Mouse (Mus musculus) hindbrain, embryonic 11.5 days (tissue): Measurements from ENCODE around the gene Mrpl20. TPM values are rescaled to one million over a fixed set of nuclear protein-coding genes. Genes with fewer than 3 reads are reported as not detected.

Experiments used
- ATAC-seq: fragments of 200-750 bp; cut with Nextera tagmentation; 2 replicates; pipeline ENCODE4 v1.8.0; 2017; ENCODE audit warnings: mild to moderate bottlenecking, moderate TSS enrichment, moderate library complexity; ENCODE audit not compliant: low FRiP score
- DNase-seq: peaks from one replicate; pipeline ENCODE4 v3.0.0-alpha.2; 2015; ENCODE audit warnings: low spot score
- H3K27ac ChIP-seq: fragments of 300-500 bp; sonication (generic); 2 replicates; pipeline ENCODE4 v1.5.1; 2014; ENCODE audit warnings: mild to moderate bottlenecking, low read depth, low read length
- H3K27me3 ChIP-seq: fragments of 300-500 bp; sonication (generic); 2 replicates; pipeline ENCODE4 v1.6.1; 2014; ENCODE audit warnings: mild to moderate bottlenecking, low read length, moderate library complexity, mixed read lengths; ENCODE audit not compliant: control insufficient read depth, insufficient read depth
- H3K36me3 ChIP-seq: fragments of 300-500 bp; sonication (generic); 2 replicates; pipeline ENCODE4 v1.6.1; 2014; ENCODE audit warnings: mild to moderate bottlenecking, low read length, moderate library complexity, mixed read lengths; ENCODE audit not compliant: control insufficient read depth, insufficient read depth
- H3K4me1 ChIP-seq: fragments of 300-500 bp; sonication (generic); replicated peaks from 2 replicates; pipeline ENCODE4 v1.6.1; 2014; ENCODE audit warnings: low read length, mixed read lengths; ENCODE audit not compliant: control insufficient read depth, insufficient read depth
- H3K4me2 ChIP-seq: fragments of 300-500 bp; sonication (generic); replicated peaks from 2 replicates; pipeline ENCODE4 v1.6.1; 2014; ENCODE audit warnings: mild to moderate bottlenecking, low read depth, low read length
- H3K4me3 ChIP-seq: fragments of 300-500 bp; sonication (generic); 2 replicates; pipeline ENCODE4 v1.5.1; 2014; ENCODE audit warnings: low read depth, low read length
- H3K9ac ChIP-seq: fragments of 300-500 bp; sonication (generic); 2 replicates; pipeline ENCODE4 v1.6.1; 2014; ENCODE audit warnings: low read depth, low read length
- H3K9me3 ChIP-seq: fragments of 300-500 bp; sonication (generic); 2 replicates; pipeline ENCODE4 v1.6.1; 2016; ENCODE audit warnings: low read length; ENCODE audit not compliant: control insufficient read depth
- WGBS: fragments of 180-500 bp; shearing (Covaris S2); extraction: QIAGEN DNeasy Blood & Tissue Kit; methylation state at CpG from one replicate; pipeline ENCODE4 v1.1.7; 2014; 5-methylcytosine and 5-hydroxymethylcytosine counted together
- polyA plus RNA-seq: library from polyadenylated mRNA; unstranded; fragments of >200 nt; fragmentation: Nextera tagmentation; extraction: Ambion mirVana; gene quantifications from 2 replicates; pipeline ENCODE4 v1.2.1, GENCODE M21; 2014

The Mrpl20 gene
- polyA plus RNA-seq, 1 experiment from 2014 or later: 238 TPM

DNA sequence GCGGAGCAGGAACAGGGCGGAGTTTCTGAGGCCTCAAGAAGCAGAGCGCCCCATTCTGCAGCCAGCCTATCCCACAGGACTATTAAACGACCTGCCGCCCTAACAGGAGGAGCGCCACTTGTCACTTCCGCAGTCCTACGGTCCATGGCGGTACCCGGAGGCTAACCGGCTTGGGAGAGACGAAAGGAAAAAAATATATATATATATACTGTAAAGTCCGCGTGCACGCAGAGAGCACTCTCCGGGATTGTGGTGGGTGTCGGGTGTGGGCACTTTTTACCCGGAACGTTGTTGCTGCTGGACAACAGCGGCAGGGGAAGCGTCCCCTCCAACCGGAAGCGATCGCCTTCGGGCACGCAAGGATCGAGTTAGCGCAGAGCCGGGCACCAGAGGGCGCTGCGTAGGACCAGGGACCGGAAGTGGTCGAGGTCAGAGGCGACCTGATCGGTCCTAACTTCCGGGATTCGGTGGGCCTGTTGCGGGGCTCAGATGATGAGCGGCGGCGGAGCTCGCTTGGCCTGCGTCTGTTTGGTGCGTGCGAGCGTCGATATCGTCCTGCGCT lies 28.6 kb downstream of the Mrpl20 start, which contains the start of gene Aurkaip1:
Gene Aurkaip1 (plus strand): TSS at position 68 of the 562 bp plus-strand sequence.
- WGBS: under 1% methylated on average over 49 of the region's 49 CpGs
- ATAC-seq (peak; percentile 93), DNase-seq (peak; percentile 99)
- Histone ChIP-seq H3K36me3 (no peaks in the 10 kb centered on the region; the same call in 1 of the 2 replicates), H3K27ac (peak within 1 kb of the TSS; percentile 86), H3K4me1 (peaks cover 4% of the 10 kb centered on the region; the same call in 1 of the 2 replicates), H3K4me2 (peak within 1 kb of the TSS; percentile 97), H3K4me3 (peak within 1 kb of the TSS; percentile 90), H3K9ac (peak within 1 kb of the TSS; percentile 90), H3K27me3 (no peaks in the 10 kb centered on the region), H3K9me3 (no peaks in the 10 kb centered on the region)

DNA sequence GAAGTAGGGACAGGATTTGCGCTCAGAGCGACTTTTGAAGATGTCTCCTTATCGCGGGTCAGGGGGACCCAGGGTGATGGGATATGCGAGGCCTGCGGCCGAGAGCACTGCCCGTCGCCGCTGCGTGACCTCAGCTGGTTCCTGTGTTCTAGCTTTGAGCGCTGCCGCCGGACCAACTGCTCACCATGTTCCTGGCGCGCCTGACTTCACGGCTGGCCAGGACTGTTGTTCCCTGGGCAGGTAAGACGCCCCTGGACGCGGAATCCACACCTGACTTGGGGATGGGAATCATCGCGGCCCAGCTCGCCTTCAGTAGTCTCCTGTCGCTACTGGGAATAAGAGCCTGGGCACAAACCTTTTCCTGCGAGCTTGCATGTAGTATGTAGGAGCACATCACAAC lies 29.2 kb downstream of the Mrpl20 start:
- Histone ChIP-seq H3K27me3 (no peaks in the 10 kb centered on the region), H3K36me3 (no peaks in the 10 kb centered on the region; the same call in 1 of the 2 replicates), H3K9me3 (no peaks in the 10 kb centered on the region), H3K9ac (peak overlapping the region; percentile 90), H3K4me2 (peak overlapping the region; percentile 97), H3K27ac (peak overlapping the region; percentile 86), H3K4me1 (peaks cover 4% of the 10 kb centered on the region; the same call in 1 of the 2 replicates), H3K4me3 (peak overlapping the region; percentile 90)
- 1% methylated on average over 25 of the region's 25 CpGs for WGBS
- no peak for DNase-seq
- ATAC-seq: no peak; the same call in 1 of the 2 replicates

DNA sequence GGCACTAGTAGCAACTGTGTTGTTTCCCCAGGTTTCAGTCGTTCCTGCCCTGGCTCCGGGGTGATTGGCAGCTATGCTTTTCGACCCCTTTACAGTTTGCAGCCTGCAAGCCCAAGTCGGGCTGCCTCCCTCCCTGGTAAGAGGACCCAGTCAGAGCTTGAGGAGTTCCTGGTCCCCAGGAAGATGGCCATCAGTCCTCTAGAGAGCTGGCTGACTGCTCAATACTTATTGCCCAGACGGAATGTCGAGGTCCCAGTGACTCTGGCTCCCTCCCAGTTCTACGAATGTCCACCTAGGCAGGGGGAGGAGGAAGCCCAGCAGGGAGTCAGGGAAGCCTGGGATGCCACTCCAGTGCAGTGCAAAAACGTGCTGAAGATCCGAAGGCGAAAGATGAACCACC lies 29.6 kb downstream of the Mrpl20 start:
- Histone ChIP-seq H3K9me3 (no peaks in the 10 kb centered on the region), H3K9ac (peak overlapping the region; percentile 90), H3K27me3 (no peaks in the 10 kb centered on the region), H3K36me3 (no peaks in the 10 kb centered on the region; the same call in 1 of the 2 replicates), H3K4me2 (peak overlapping the region; percentile 97), H3K27ac (no peak overlapping the region), H3K4me3 (peak overlapping the region; percentile 90), H3K4me1 (peaks cover 4% of the 10 kb centered on the region; the same call in 1 of the 2 replicates)
- no peak for ATAC-seq
- no peak for DNase-seq
- WGBS: 58% methylated on average over 10 of the region's 10 CpGs

DNA sequence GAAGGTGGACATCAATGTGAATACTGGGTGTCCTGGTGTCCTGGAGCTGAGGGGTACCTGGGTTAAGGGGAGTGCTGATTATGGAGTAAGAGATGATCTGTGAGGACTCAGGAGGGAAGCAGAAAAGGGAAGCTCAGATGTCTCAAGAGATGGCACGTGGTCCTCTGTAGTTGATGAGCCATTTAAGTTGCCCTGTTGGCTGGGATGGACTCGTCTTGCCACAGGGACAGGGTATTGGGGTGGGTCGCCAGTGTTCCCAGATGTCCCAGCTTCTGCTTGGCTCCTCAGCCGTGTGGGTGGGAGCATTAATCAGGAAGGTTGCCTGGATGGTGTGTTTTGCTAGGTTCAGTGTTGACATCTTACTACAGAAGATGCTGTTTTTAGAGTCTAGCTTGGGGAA lies 30.6 kb downstream of the Mrpl20 start:
- no peak overlapping the region for H3K4me2 ChIP-seq
- DNase-seq (no peak), ATAC-seq (no peak)
- H3K27me3 ChIP-seq: no peaks in the 10 kb centered on the region
- peaks cover 4% of the 10 kb centered on the region; the same call in 1 of the 2 replicates for H3K4me1 ChIP-seq
- 87% methylated on average over 4 of the region's 4 CpGs for WGBS
- no peaks in the 10 kb centered on the region for H3K9me3 ChIP-seq
- no peaks in the 10 kb centered on the region; the same call in 1 of the 2 replicates for H3K36me3 ChIP-seq
- H3K27ac ChIP-seq: no peak overlapping the region
- H3K9ac ChIP-seq: no peak overlapping the region
- no peak overlapping the region for H3K4me3 ChIP-seq

DNA sequence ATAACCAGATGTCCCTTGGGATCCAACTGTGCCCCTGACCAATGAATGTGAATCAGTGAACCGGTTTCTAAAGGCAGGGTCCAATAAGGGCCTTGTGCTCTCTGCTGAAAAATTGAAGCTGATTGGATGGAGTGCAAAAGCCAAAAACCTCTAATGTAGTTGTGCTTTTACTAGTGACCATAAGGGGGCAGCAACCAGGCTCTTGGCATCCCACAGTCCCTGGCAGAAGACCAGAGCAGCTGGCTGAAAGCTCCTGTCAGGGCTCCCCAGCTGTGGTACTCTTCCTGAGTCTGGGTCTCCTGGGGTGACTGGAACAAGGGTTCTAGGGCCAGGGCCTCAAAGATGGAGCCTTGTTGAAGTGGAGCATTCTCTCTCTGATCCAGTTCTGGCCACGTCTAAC lies 31.2 kb downstream of the Mrpl20 start:
- H3K9ac ChIP-seq: no peak overlapping the region
- 45% methylated on average over 2 of the region's 2 CpGs for WGBS
- H3K4me3 ChIP-seq: no peak overlapping the region
- H3K4me1 ChIP-seq: peaks cover 4% of the 10 kb centered on the region; the same call in 1 of the 2 replicates
- DNase-seq (peak; percentile 79), ATAC-seq (peak; percentile 48; the same call in 1 of the 2 replicates)
- no peaks in the 10 kb centered on the region; the same call in 1 of the 2 replicates for H3K36me3 ChIP-seq
- H3K27ac ChIP-seq: 0 out of 2 replicates have a peak overlapping the region, but pooled peaks have one; percentile 17
- H3K4me2 ChIP-seq: no peak overlapping the region
- no peaks in the 10 kb centered on the region for H3K27me3 ChIP-seq
- H3K9me3 ChIP-seq: no peaks in the 10 kb centered on the region

DNA sequence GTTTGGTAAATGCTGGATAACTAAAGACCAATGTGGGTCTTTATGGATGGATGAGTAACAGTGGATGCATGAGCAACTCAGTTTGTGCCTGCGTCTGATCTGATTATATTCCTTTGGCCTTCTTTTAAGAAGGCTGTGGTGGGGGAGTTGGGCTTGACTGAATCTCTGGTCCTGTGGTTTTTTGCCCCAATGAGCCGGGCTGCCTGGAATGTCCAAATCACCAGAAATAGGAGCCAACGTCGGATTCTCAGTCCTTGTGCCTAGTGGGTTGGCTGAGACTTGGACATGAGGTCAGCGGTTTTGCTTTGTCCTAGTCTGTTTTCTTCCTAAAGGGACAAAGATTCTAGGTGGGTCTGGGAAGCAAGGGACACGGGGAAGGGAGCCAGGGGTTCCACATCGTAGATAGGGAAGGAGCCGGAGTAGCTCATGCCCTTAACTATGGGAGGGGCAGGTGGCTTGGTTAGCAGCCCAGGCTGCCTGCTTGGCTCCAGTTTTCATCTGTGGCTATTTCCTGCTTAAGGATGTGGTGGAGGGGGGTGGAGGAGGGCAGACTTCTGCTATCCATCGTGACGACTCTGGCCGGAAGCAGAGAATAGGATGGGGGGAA lies 34.8 kb downstream of the Mrpl20 start:
- H3K9ac ChIP-seq: no peak overlapping the region
- H3K4me2 ChIP-seq: no peak overlapping the region
- H3K9me3 ChIP-seq: no peaks in the 10 kb centered on the region
- DNase-seq: no peak
- H3K4me3 ChIP-seq: no peak overlapping the region
- no peak for ATAC-seq
- H3K36me3 ChIP-seq: no peaks in the 10 kb centered on the region; the same call in 1 of the 2 replicates
- H3K27me3 ChIP-seq: 0 out of 2 replicates have a peak, but pooled peaks cover 3% of the 10 kb centered on the region
- H3K4me1 ChIP-seq: peaks cover 14% of the 10 kb centered on the region
- WGBS: 82% methylated on average over 11 of the region's 11 CpGs
- H3K27ac ChIP-seq: no peak overlapping the region

DNA sequence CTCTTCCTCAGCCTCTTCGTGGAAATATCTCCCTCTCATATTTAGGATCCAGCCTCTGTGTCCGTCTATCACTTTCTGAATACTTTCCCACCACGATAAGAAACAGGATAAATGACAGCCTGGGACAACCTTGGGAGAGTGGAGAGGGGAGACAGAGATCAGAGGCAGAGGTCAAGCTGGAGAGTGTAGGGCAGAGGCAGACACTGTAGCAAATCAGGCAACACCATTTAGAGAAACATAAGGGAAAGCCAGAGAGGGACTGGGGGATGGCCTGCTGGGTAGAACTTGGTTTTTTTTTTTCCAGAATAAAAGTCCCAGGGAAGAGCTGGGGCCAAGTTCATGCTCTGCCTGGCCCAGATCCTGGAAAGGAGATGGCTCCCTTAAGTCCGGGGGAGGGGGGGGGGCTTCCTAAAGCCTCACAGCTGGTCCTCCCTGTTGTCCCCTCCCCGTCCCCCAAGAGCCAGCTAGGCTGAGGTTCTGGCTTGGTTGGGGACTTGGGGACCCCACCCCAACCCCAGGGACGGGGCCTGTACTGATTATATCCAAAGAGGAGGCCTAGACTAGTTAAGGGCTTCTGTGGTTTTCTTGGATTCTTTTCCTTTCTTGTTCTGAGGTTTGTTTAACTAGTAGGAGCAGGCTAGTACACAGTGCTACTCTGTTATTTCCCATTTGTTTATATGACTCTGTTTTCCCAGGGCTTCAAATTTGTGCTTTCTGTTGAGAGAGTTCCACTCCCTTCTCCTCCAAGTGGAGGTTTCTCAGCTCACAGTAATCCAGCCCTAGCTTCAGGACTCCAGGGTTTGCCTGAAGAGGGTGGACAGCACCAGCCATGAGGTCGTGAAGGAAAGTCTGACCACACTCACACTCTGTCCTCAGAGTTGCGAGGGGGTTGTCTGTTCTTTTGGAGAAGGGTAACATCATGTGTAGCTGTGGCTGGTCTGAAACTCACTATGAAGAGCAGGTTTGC lies 35.8 kb downstream of the Mrpl20 start:
- no peak overlapping the region for H3K4me2 ChIP-seq
- H3K27me3 ChIP-seq: 0 out of 2 replicates have a peak, but pooled peaks cover 3% of the 10 kb centered on the region
- DNase-seq (no peak), ATAC-seq (no peak)
- no peaks in the 10 kb centered on the region for H3K9me3 ChIP-seq
- H3K36me3 ChIP-seq: no peaks in the 10 kb centered on the region
- no peak overlapping the region for H3K9ac ChIP-seq
- H3K4me1 ChIP-seq: peaks cover 14% of the 10 kb centered on the region
- H3K27ac ChIP-seq: no peak overlapping the region
- 59% methylated on average over 8 of the region's 8 CpGs for WGBS
- H3K4me3 ChIP-seq: no peak overlapping the region

DNA sequence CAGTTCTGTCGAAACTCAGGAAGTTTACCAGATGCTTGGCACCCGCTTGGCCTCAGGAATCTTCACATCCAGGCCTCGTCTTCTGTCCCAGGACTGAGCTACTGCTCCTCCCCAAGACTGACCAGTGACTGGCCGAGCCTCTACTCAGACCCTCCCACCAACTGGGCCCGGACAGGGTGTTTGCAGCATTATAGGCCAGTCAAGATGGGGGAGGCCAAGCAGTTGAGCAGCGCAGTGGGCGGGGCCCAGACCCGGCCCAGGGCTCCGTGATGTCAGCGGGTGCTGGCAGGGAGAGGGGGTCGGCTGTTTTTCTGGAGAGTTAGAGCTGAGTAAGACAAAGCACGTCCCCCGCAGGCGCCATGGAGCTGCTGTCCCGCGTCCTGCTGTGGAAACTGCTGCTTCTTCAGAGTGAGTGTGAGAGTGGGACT lies 36.8 kb downstream of the Mrpl20 start, which contains the start of gene Mxra8:
Gene Mxra8 (plus strand): TSS at position 198 of the 428 bp plus-strand sequence.
- no peaks in the 10 kb centered on the region for H3K9me3 ChIP-seq
- peak; percentile 83 for ATAC-seq
- 0 out of 2 replicates have a peak, but pooled peaks cover 3% of the 10 kb centered on the region for H3K27me3 ChIP-seq
- H3K36me3 ChIP-seq: no peaks in the 10 kb centered on the region
- peak; percentile 79 for DNase-seq
- peak within 1 kb of the TSS; percentile 62 for H3K4me2 ChIP-seq
- WGBS: 3% methylated on average over 16 of the region's 16 CpGs
- H3K4me3 ChIP-seq: peak within 1 kb of the TSS; percentile 21
- H3K9ac ChIP-seq: peak within 1 kb of the TSS; percentile 53
- peaks cover 14% of the 10 kb centered on the region for H3K4me1 ChIP-seq
- peak within 1 kb of the TSS; percentile 36; the same call in 1 of the 2 replicates for H3K27ac ChIP-seq
